Mouse (Mus musculus) ES-Bruce4 (cell line): Measurements from ENCODE around the gene Olfr287.

Experiments
- CTCF ChIP-seq: IDR thresholded peaks from one replicate; pipeline ENCODE4 v1.8.1; 2011; ENCODE audit warnings: low read depth, low read length
- POLR2A ChIP-seq: IDR thresholded peaks from one replicate; pipeline ENCODE4 v1.8.1; 2011; ENCODE audit warnings: low read length; ENCODE audit not compliant: insufficient read depth

GRCm38 (mm10) chr15:98168622-98169004 is 52.2 kb downstream of the Olfr287 start:
- TF ChIP-seq CTCF, result no peak
- TF ChIP-seq POLR2A, result no peak
